Mouse (Mus musculus): ENCODE data around the gene Gm28043.

- TF ChIP-seq CTCF (IDR thresholded peaks at IDR 0.05; ENCODE audit: extremely low read depth, insufficient read depth, low read length), result no peak
- TF ChIP-seq POLR2A (IDR thresholded peaks at IDR 0.05; ENCODE audit: extremely low read depth, insufficient read depth, low read length), result no peak
These were observed 94.1 kb downstream of the Gm28043 start for GRCm38 (mm10) chr17:29708783-29709182.

Measured in cortical plate, adult 2 months (tissue).